17 mouse cellular contexts compared by ENCODE assay signal in the genomic region with DNA sequence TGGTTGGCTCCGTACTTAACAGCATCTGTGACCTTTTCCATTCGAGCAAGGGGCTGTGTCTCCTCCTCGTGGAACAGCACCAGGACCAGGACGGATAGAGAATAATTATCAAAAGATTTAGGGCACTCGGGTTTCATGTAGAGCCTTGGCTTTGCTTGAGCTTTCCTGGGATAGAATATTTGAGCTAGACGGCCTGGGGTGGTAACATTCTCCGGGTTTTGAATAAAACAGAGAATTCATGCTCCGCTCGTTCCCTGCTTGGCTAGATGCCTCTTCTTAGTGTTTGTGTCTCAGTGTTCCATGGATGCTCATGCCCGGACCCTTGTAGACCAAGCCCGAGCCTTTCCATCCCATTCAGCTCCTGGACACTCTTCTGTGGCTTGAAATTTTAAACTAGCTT.
DNase-seq lines count a peak whose midpoint lies in the region; ATAC-seq lines count a peak whose summit lies in the region.
"Had no signal": no experiment of that assay in that cellular context is flagged by ENCODE, and none has a peak within 500 bp of the region (broad histone marks: within the 10 kb centered on the region; RNA-seq: fewer than 3 reads in every experiment).

No protein-coding gene starts in this region.

- no peak overlapping the region for H3K4me3 ChIP-seq in forebrain, embryonic 16.5 days (replicated peaks; ENCODE audit: low read length)
- no peak overlapping the region for H3K4me3 ChIP-seq in forebrain, embryonic 11.5 days (ENCODE audit: low read depth, low read length)
- no peak overlapping the region for H3K4me3 ChIP-seq in midbrain, embryonic 16.5 days (ENCODE audit: low read depth, low read length)
- no peak overlapping the region for H3K4me3 ChIP-seq in heart, embryonic 10.5 days
- H3K4me3 ChIP-seq: liver, embryonic 15.5 days; myocyte had no signal

- no peak for DNase-seq in forebrain, embryonic 11.5 days (ENCODE audit: low spot score)
- DNase-seq in left cerebral cortex, postnatal 4 days: peak; percentile 47
- DNase-seq in left cerebral cortex, adult 18-20 months (ENCODE audit: low spot score in 2 of 2): no peak
- peak; percentile 79 to 81 for DNase-seq in cerebellum, postnatal 10 days
- DNase-seq in heart, embryonic 10.5 days (ENCODE audit: low spot score): no peak
- DNase-seq in adrenal gland, adult 2 months: no peak
- DNase-seq: heart, postnatal 4 days; kidney, adult 2 months; retina, postnatal 1 day; thymus, postnatal 4 days had no signal

- H3K36me3 ChIP-seq in forebrain, embryonic 16.5 days (ENCODE audit: control insufficient read depth, insufficient read depth): no peaks in the 10 kb centered on the region
- H3K36me3 ChIP-seq in forebrain, embryonic 11.5 days (ENCODE audit: control insufficient read depth, insufficient read depth, low read length): no peaks in the 10 kb centered on the region
- no peaks in the 10 kb centered on the region for H3K36me3 ChIP-seq in midbrain, embryonic 16.5 days (ENCODE audit: control insufficient read depth, insufficient read depth, low read length)
- no peaks in the 10 kb centered on the region for H3K36me3 ChIP-seq in heart, embryonic 10.5 days
- H3K36me3 ChIP-seq: liver, embryonic 15.5 days had no signal

- peak overlapping the region; percentile 27 for H3K4me2 ChIP-seq in forebrain, embryonic 16.5 days (ENCODE audit: low read length)
- H3K4me2 ChIP-seq in forebrain, embryonic 11.5 days (ENCODE audit: low read depth, low read length, severe bottlenecking): no peak overlapping the region
- peak overlapping the region; percentile 25 for H3K4me2 ChIP-seq in midbrain, embryonic 16.5 days (ENCODE audit: low read length)
- H3K4me2 ChIP-seq: heart, embryonic 11.5 days; liver, embryonic 15.5 days had no signal

- no peaks in the 10 kb centered on the region for H3K9me3 ChIP-seq in forebrain, embryonic 16.5 days (ENCODE audit: control insufficient read depth, low read length)
- no peaks in the 10 kb centered on the region for H3K9me3 ChIP-seq in forebrain, embryonic 11.5 days (ENCODE audit: control insufficient read depth, low read length)
- H3K9me3 ChIP-seq in midbrain, embryonic 16.5 days (replicated peaks; ENCODE audit: control insufficient read depth, low read length, poor library complexity, severe bottlenecking): no peaks in the 10 kb centered on the region
- no peaks in the 10 kb centered on the region for H3K9me3 ChIP-seq in heart, embryonic 10.5 days
- H3K9me3 ChIP-seq: liver, embryonic 15.5 days had no signal

- H3K27me3 ChIP-seq in forebrain, embryonic 16.5 days (replicated peaks; ENCODE audit: control insufficient read depth, insufficient read depth, low read length): no peaks in the 10 kb centered on the region
- H3K27me3 ChIP-seq in forebrain, embryonic 11.5 days (ENCODE audit: control insufficient read depth, insufficient read depth, low read length): no peaks in the 10 kb centered on the region
- H3K27me3 ChIP-seq in midbrain, embryonic 16.5 days (ENCODE audit: control insufficient read depth, insufficient read depth, low read depth, low read length): no peaks in the 10 kb centered on the region
- H3K27me3 ChIP-seq in heart, embryonic 10.5 days (ENCODE audit: insufficient read depth, poor library complexity, severe bottlenecking): no peaks in the 10 kb centered on the region
- H3K27me3 ChIP-seq: liver, embryonic 15.5 days had no signal

- H3K4me1 ChIP-seq in forebrain, embryonic 16.5 days (replicated peaks; ENCODE audit: control insufficient read depth, insufficient read depth, low read length): peaks cover 29% of the 10 kb centered on the region
- 0 out of 2 replicates have a peak, but pooled peaks cover 3% of the 10 kb centered on the region for H3K4me1 ChIP-seq in forebrain, embryonic 11.5 days (replicated peaks; ENCODE audit: control insufficient read depth, insufficient read depth, low read length)
- peaks cover 4% of the 10 kb centered on the region; the same call in 1 of the 2 replicates for H3K4me1 ChIP-seq in midbrain, embryonic 16.5 days (ENCODE audit: control insufficient read depth, insufficient read depth, low read length)
- no peaks in the 10 kb centered on the region for H3K4me1 ChIP-seq in heart, embryonic 10.5 days
- H3K4me1 ChIP-seq: liver, embryonic 15.5 days had no signal

- WGBS in forebrain, embryonic 16.5 days: 31% methylated on average over 11 of the region's 11 CpGs
- WGBS in forebrain, embryonic 11.5 days: 70% methylated on average over 11 of the region's 11 CpGs
- WGBS in midbrain, embryonic 16.5 days: 47% methylated on average over 11 of the region's 11 CpGs
- 84% methylated on average over 11 of the region's 11 CpGs for WGBS in heart, embryonic 10.5 days

- H3K9ac ChIP-seq in forebrain, embryonic 16.5 days (replicated peaks; ENCODE audit: low read depth, low read length): 0 out of 2 replicates have a peak overlapping the region, but pooled peaks have one; percentile 20
- H3K9ac ChIP-seq in forebrain, embryonic 11.5 days (ENCODE audit: low read length): no peak overlapping the region
- 0 out of 2 replicates have a peak overlapping the region, but pooled peaks have one; percentile 14 for H3K9ac ChIP-seq in midbrain, embryonic 16.5 days (ENCODE audit: low read depth, low read length)
- H3K9ac ChIP-seq: liver, embryonic 15.5 days had no signal

- peak overlapping the region; percentile 56; the same call in 1 of the 2 replicates for H3K27ac ChIP-seq in forebrain, embryonic 16.5 days (ENCODE audit: low read length)
- H3K27ac ChIP-seq in forebrain, embryonic 11.5 days (ENCODE audit: low read depth, low read length): no peak overlapping the region
- H3K27ac ChIP-seq in midbrain, embryonic 16.5 days (ENCODE audit: low read length): peak overlapping the region; percentile 55; the same call in 1 of the 2 replicates
- no peak overlapping the region for H3K27ac ChIP-seq in heart, embryonic 10.5 days
- H3K27ac ChIP-seq: liver, embryonic 15.5 days; macrophage; stomach, postnatal 0 days had no signal

- intact Hi-C loops in left cerebral cortex, postnatal 4 days (cut with DNase I): no loop called here

- ATAC-seq in forebrain, embryonic 16.5 days: 0 out of 2 replicates have a peak, but pooled peaks have one; percentile 22
- ATAC-seq in forebrain, embryonic 11.5 days (replicated peaks; ENCODE audit: low FRiP score): no peak
- peak; percentile 31; the same call in 1 of the 2 replicates for ATAC-seq in midbrain, embryonic 16.5 days

Comparison
In these comparisons a context has a peak if more than half of its experiments do, and no peak if none do; other contexts are left out.
1. H3K27ac ChIP-seq: peak in forebrain, embryonic 16.5 days (single experiment) and midbrain, embryonic 16.5 days (single experiment); none in forebrain, embryonic 11.5 days (single experiment) and heart, embryonic 10.5 days (single experiment).
2. DNase-seq: peak in left cerebral cortex, postnatal 4 days (single experiment) and cerebellum, postnatal 10 days (2 of 2); none in forebrain, embryonic 11.5 days (single experiment), left cerebral cortex, adult 18-20 months (0 of 2), heart, embryonic 10.5 days (single experiment) and adrenal gland, adult 2 months (single experiment).